Mouse (Mus musculus): ENCODE results near the gene Grip2. TPM values are rescaled to one million over a fixed set of nuclear protein-coding genes. Genes with fewer than 3 reads are reported as not detected.

Grip2 gene
- polyA plus RNA-seq, 1 experiment from 2014 or later, result 0.21 TPM

Other genes with a start within 250 kb of the Grip2 start
- gene Slc6a6, start 143.2 kb downstream of the Grip2 start, polyA plus RNA-seq (2014; fragmentation: Nextera tagmentation; extraction: Ambion mirVana), result 30.3 and 33.2 TPM in 2 replicates
- gene Ccdc174, start 50.8 kb upstream of the Grip2 start, polyA plus RNA-seq (2014; fragmentation: Nextera tagmentation; extraction: Ambion mirVana), result 27.1 and 29.8 TPM in 2 replicates
- 0.12 and 0.23 TPM in 2 replicates for gene 4930590J08Rik, start 75.6 kb upstream of the Grip2 start, polyA plus RNA-seq (2014; fragmentation: Nextera tagmentation; extraction: Ambion mirVana)
- gene Fgd5, start 151.6 kb upstream of the Grip2 start, polyA plus RNA-seq (2014; fragmentation: Nextera tagmentation; extraction: Ambion mirVana), result 8.0 and 8.3 TPM in 2 replicates

All from liver, embryonic 11.5 days (tissue).